Mouse (Mus musculus): ENCODE measurements around the gene Sh3d19.

DNA sequence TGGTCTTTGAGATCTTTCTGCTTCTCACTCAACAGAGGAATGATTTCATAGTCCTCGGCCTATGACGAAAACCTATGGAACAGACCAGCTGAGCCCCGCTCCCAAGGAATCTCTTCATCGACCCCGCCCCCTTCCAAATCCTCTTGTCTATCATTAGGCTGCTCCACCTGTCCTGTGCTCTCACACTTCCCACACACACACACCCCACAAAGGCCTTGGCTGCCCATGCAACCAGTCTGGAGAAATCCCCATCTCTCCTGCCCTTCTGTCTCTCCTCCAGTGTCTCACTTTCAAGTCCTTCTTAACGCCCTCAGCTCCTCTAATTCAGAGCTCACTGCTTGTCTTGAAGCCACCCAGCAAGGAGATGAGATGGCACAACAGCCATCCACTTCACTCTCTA lies 131.0 kb downstream of the Sh3d19 start:
- TF ChIP-seq CTCF (conservative IDR thresholded peaks at IDR 0.05; ENCODE audit: insufficient read depth, insufficient read length, low read depth, low read length) (no peak), POLR2A (IDR thresholded peaks at IDR 0.05; ENCODE audit: low read depth, low read length) (no peak)

All from kidney, adult 2 months (tissue).